Mouse (Mus musculus): ENCODE data around the gene Nhlrc3. TPM values are rescaled to one million over a fixed set of nuclear protein-coding genes. Genes with fewer than 3 reads are reported as not detected.

Gene Nhlrc3
- 1 to 10 TPM; 4.4 to 7.4 (median 5.6) TPM for total RNA-seq (2022)

- peak; percentile 94 for DNase-seq (ENCODE audit: low spot score)
These were observed at the start of gene Nhlrc3, which contains the start of gene Proser1 for GRCm38 (mm10) chr3:53463046-53463764. Gene Nhlrc3, minus strand, starts transcription at chr3:53463332. Gene Proser1, plus strand, starts transcription at chr3:53463666.

- DNase-seq (ENCODE audit: low spot score), result no peak
These were observed 39.3 kb upstream of the Nhlrc3 start for GRCm38 (mm10) chr3:53502428-53502827.

GRCm38 (mm10) chr3:53498351-53498905 lies 35.3 kb upstream of the Nhlrc3 start:
- peak; percentile 31 for DNase-seq (ENCODE audit: low spot score)

GRCm38 (mm10) chr3:53488353-53488752 lies 25.2 kb upstream of the Nhlrc3 start, which contains the start of gene Stoml3:
Gene Stoml3, plus strand, starts transcription at chr3:53488653.
- no peak for DNase-seq (ENCODE audit: low spot score)

- DNase-seq (ENCODE audit: low spot score), result no peak
These were observed 24.0 kb upstream of the Nhlrc3 start for GRCm38 (mm10) chr3:53486996-53487576.

GRCm38 (mm10) chr3:53486561-53486960 lies 23.4 kb upstream of the Nhlrc3 start:
- no peak for DNase-seq (ENCODE audit: low spot score)

GRCm38 (mm10) chr3:53483414-53484059 lies 20.4 kb upstream of the Nhlrc3 start:
- no peak for DNase-seq (ENCODE audit: low spot score)

GRCm38 (mm10) chr3:53478419-53479046 lies 15.4 kb upstream of the Nhlrc3 start:
- DNase-seq (ENCODE audit: low spot score), result no peak

GRCm38 (mm10) chr3:53477468-53477867 lies 14.3 kb upstream of the Nhlrc3 start:
- no peak for DNase-seq (ENCODE audit: low spot score)

- DNase-seq (ENCODE audit: low spot score), result no peak
These were observed 12.8 kb upstream of the Nhlrc3 start for GRCm38 (mm10) chr3:53475889-53476288.

GRCm38 (mm10) chr3:53474179-53474578 lies 11.0 kb upstream of the Nhlrc3 start:
- DNase-seq (ENCODE audit: low spot score), result no peak

GRCm38 (mm10) chr3:53472061-53472460 lies 8.9 kb upstream of the Nhlrc3 start:
- DNase-seq (ENCODE audit: low spot score), result no peak

GRCm38 (mm10) chr3:53469650-53470049 lies 6.5 kb upstream of the Nhlrc3 start:
- no peak for DNase-seq (ENCODE audit: low spot score)

GRCm38 (mm10) chr3:53467356-53467755 lies 4.2 kb upstream of the Nhlrc3 start:
- DNase-seq (ENCODE audit: low spot score), result no peak

- no peak for DNase-seq (ENCODE audit: low spot score)
These were observed 3.3 kb upstream of the Nhlrc3 start for GRCm38 (mm10) chr3:53466481-53466880.

GRCm38 (mm10) chr3:53465330-53465729 lies 2.2 kb upstream of the Nhlrc3 start:
- DNase-seq (ENCODE audit: low spot score), result no peak

GRCm38 (mm10) chr3:53464146-53464698 lies 1.1 kb upstream of the Nhlrc3 start:
- DNase-seq (ENCODE audit: low spot score), result no peak

GRCm38 (mm10) chr3:53463765-53464114 lies 608 bp upstream of the Nhlrc3 start:
- no peak for DNase-seq (ENCODE audit: low spot score)

GRCm38 (mm10) chr3:53462701-53463045 lies 459 bp downstream of the Nhlrc3 start:
- DNase-seq (ENCODE audit: low spot score), result no peak

- no peak for DNase-seq (ENCODE audit: low spot score)
These were observed 3.0 kb downstream of the Nhlrc3 start for GRCm38 (mm10) chr3:53460106-53460505.

GRCm38 (mm10) chr3:53457750-53458149 lies 5.4 kb downstream of the Nhlrc3 start:
- DNase-seq (ENCODE audit: low spot score), result no peak

- DNase-seq (ENCODE audit: low spot score), result no peak
These were observed 8.1 kb downstream of the Nhlrc3 start for GRCm38 (mm10) chr3:53454984-53455383.
